Comparison of ENCODE assay signal across 8 mouse cellular contexts in the genomic region with DNA sequence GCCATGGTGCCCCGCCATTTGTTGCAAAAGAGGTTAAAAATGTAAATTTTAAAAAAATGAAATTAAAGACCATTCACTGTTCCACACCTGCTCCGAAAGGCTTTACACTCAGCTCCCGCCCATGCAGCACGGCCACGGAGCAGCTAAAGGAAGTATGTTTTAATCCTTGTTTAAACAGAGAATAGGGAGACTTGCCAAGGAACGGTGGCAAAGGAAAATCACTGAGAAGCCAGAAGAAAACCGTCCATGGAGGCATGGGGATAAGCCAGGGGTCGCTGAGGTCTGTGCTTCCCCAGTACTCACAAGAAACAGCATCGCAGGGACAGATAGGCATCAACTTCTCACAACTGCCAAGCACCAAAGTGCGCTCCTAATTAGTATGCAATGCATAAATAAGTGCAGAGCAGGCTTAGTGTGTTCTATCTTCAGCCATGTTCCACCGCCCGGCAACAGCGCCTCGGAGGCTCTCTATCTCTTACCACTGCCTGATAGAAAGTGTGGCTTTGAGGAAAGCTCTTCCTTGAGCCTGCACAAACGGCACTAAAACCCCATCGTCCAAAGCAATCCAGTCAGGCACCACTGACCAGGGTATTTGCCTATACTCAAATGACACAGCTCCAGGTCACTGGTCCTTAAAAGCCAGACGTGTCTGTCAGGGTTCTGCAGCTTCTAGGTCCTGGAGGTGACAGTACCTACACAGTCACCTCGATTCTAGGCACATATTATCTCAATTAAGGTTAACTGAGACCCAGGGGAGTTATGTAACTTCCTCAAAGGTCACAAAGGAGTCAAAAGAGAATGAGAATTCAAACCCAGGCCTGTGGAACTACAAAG.
DNase-seq lines count a peak whose midpoint lies in the region; ATAC-seq and TF ChIP-seq lines count a peak whose summit lies in the region.

No protein-coding gene starts in this region.

- H3K36me3 ChIP-seq in embryonic facial prominence, embryonic 14.5 days (ENCODE audit: control insufficient read depth, insufficient read depth, low read length): no peaks in the 10 kb centered on the region
- no peaks in the 10 kb centered on the region for H3K36me3 ChIP-seq in intestine, postnatal 0 days (ENCODE audit: control insufficient read depth, insufficient read depth)
- H3K36me3 ChIP-seq in lung, postnatal 0 days (ENCODE audit: insufficient read depth, low read length): no peaks in the 10 kb centered on the region
- no peaks in the 10 kb centered on the region for H3K36me3 ChIP-seq in stomach, postnatal 0 days (ENCODE audit: control insufficient read depth, insufficient read depth, low read length)

- ATAC-seq in Patski: peak; percentile 46
- ATAC-seq in embryonic facial prominence, embryonic 14.5 days (ENCODE audit: low read depth): peak; percentile 70
- peak; percentile 58 for ATAC-seq in intestine, postnatal 0 days
- ATAC-seq in lung, postnatal 0 days: peak; percentile 42
- ATAC-seq in stomach, postnatal 0 days (ENCODE audit: low FRiP score, low TSS enrichment): peak; percentile 78

- POLR2A ChIA-PET in Patski (lab: Charles Lee): interaction anchor here (1.2 to 2.1 kb wide), 2 partner anchors 29 to 41 kb away, joined by 3 to 5 read pairs; no protein-coding TSS in a partner anchor

- WGBS in embryonic facial prominence, embryonic 14.5 days: 32% methylated on average over 18 of the region's 18 CpGs
- 16% methylated on average over 18 of the region's 18 CpGs for WGBS in intestine, postnatal 0 days
- WGBS in lung, postnatal 0 days: 20% methylated on average over 18 of the region's 18 CpGs
- WGBS in stomach, postnatal 0 days: 19% methylated on average over 18 of the region's 18 CpGs

- TF ChIP-seq EP300 in lung, postnatal 0 days (IDR thresholded peaks at IDR 0.05): no peak
- no peak for TF ChIP-seq EP300 in stomach, postnatal 0 days (optimal IDR thresholded peaks at IDR 0.05)

- in situ Hi-C loops in Patski (cut with MboI; ENCODE audit: low pct_unique_long_range_greater_than_20kb): no loop called here

- peak overlapping the region; percentile 74; the same call in 1 of the 2 replicates for H3K27ac ChIP-seq in embryonic facial prominence, embryonic 14.5 days (replicated peaks; ENCODE audit: low read depth, low read length)
- H3K27ac ChIP-seq in intestine, postnatal 0 days (ENCODE audit: low read depth, low read length): 0 out of 2 replicates have a peak overlapping the region, but pooled peaks have one; percentile 47
- H3K27ac ChIP-seq in lung, postnatal 0 days (ENCODE audit: low read length): peak overlapping the region; percentile 71
- peak overlapping the region; percentile 82 for H3K27ac ChIP-seq in stomach, postnatal 0 days (replicated peaks)

- H3K4me3 ChIP-seq in embryonic facial prominence, embryonic 14.5 days (ENCODE audit: low read depth, low read length): peak overlapping the region; percentile 26
- H3K4me3 ChIP-seq in intestine, postnatal 0 days (ENCODE audit: low read depth, low read length): peak overlapping the region; percentile 34
- H3K4me3 ChIP-seq in lung, postnatal 0 days (ENCODE audit: low read depth, low read length): peak overlapping the region; percentile 10
- H3K4me3 ChIP-seq in stomach, postnatal 0 days (ENCODE audit: low read depth, low read length): peak overlapping the region; percentile 33

- no peaks in the 10 kb centered on the region for H3K27me3 ChIP-seq in Patski
- H3K27me3 ChIP-seq in embryonic facial prominence, embryonic 14.5 days (replicated peaks; ENCODE audit: control insufficient read depth, insufficient read depth, low read length): no peaks in the 10 kb centered on the region
- no peaks in the 10 kb centered on the region for H3K27me3 ChIP-seq in intestine, postnatal 0 days (replicated peaks; ENCODE audit: control insufficient read depth, insufficient read depth, low read length)
- H3K27me3 ChIP-seq in lung, postnatal 0 days (replicated peaks; ENCODE audit: insufficient read depth, low read length): no peaks in the 10 kb centered on the region
- no peaks in the 10 kb centered on the region for H3K27me3 ChIP-seq in stomach, postnatal 0 days (ENCODE audit: control insufficient read depth, insufficient read depth, low read length)

- TF ChIP-seq CTCF in Patski (IDR thresholded peaks at IDR 0.05): no peak
- no peak for TF ChIP-seq CTCF in intestine, postnatal 0 days (IDR thresholded peaks at IDR 0.05; ENCODE audit: low read depth)
- TF ChIP-seq CTCF in lung, postnatal 0 days (IDR thresholded peaks at IDR 0.05): no peak
- no peak for TF ChIP-seq CTCF in stomach, postnatal 0 days (IDR thresholded peaks at IDR 0.05; ENCODE audit: low read depth)

- peak overlapping the region; percentile 54 for H3K4me2 ChIP-seq in embryonic facial prominence, embryonic 14.5 days (ENCODE audit: low read depth, low read length)
- peak overlapping the region; percentile 63 for H3K4me2 ChIP-seq in intestine, postnatal 0 days (replicated peaks; ENCODE audit: low read depth)
- peak overlapping the region; percentile 52 for H3K4me2 ChIP-seq in lung, postnatal 0 days (replicated peaks; ENCODE audit: low read depth, low read length)
- peak overlapping the region; percentile 60 for H3K4me2 ChIP-seq in stomach, postnatal 0 days (replicated peaks; ENCODE audit: low read depth)

- H3K4me1 ChIP-seq in embryonic facial prominence, embryonic 14.5 days (ENCODE audit: control insufficient read depth, insufficient read depth, low read length): peaks cover 38% of the 10 kb centered on the region
- H3K4me1 ChIP-seq in intestine, postnatal 0 days (replicated peaks; ENCODE audit: control insufficient read depth, insufficient read depth, low read length): peaks cover 5% of the 10 kb centered on the region; the same call in 1 of the 2 replicates
- peaks cover 40% of the 10 kb centered on the region; the same call in 1 of the 2 replicates for H3K4me1 ChIP-seq in lung, postnatal 0 days (ENCODE audit: insufficient read depth, low read depth, low read length)
- H3K4me1 ChIP-seq in stomach, postnatal 0 days (replicated peaks; ENCODE audit: control insufficient read depth, insufficient read depth): peaks cover 15% of the 10 kb centered on the region

- no peaks in the 10 kb centered on the region for H3K9me3 ChIP-seq in embryonic facial prominence, embryonic 14.5 days (ENCODE audit: control insufficient read depth, low read length)
- H3K9me3 ChIP-seq in intestine, postnatal 0 days (ENCODE audit: control insufficient read depth): no peaks in the 10 kb centered on the region
- no peaks in the 10 kb centered on the region for H3K9me3 ChIP-seq in lung, postnatal 0 days (ENCODE audit: low read length)
- no peaks in the 10 kb centered on the region for H3K9me3 ChIP-seq in stomach, postnatal 0 days (ENCODE audit: control insufficient read depth, low read length)

- DNase-seq in Patski (ENCODE audit: low read depth, low spot score): no peak
- DNase-seq in embryonic facial prominence, embryonic 14.5 days (ENCODE audit: low spot score): peak; percentile 80
- peak; percentile 68 for DNase-seq in lung, postnatal 0 days (ENCODE audit: low spot score)
- peak; percentile 58 for DNase-seq in stomach, postnatal 0 days (ENCODE audit: low spot score)
- DNase-seq in thymus, postnatal 36 days: no peak
- DNase-seq in right cerebral cortex, postnatal 10 days (ENCODE audit: low spot score in 2 of 2): no peak
- no peak for DNase-seq in adrenal gland, postnatal 14 days

- H3K9ac ChIP-seq in embryonic facial prominence, embryonic 14.5 days (ENCODE audit: low read depth, low read length): peak overlapping the region; percentile 47; the same call in 1 of the 2 replicates
- peak overlapping the region; percentile 37 for H3K9ac ChIP-seq in intestine, postnatal 0 days (ENCODE audit: low read depth, low read length)
- no peak overlapping the region for H3K9ac ChIP-seq in lung, postnatal 0 days (replicated peaks; ENCODE audit: low read depth)
- H3K9ac ChIP-seq in stomach, postnatal 0 days (ENCODE audit: low read length): 0 out of 2 replicates have a peak overlapping the region, but pooled peaks have one; percentile 31

- CTCF ChIA-PET in Patski (lab: Charles Lee): interaction anchor here (1.1 to 1.9 kb wide), 4 partner anchors 12 to 27 kb away, joined by 3 to 7 read pairs (median 4); no protein-coding TSS in a partner anchor

Comparison
In these comparisons a context has a peak if more than half of its experiments do, and no peak if none do; other contexts are left out.
1. DNase-seq: peak in embryonic facial prominence, embryonic 14.5 days (single experiment), lung, postnatal 0 days (single experiment) and stomach, postnatal 0 days (single experiment); none in Patski (single experiment), thymus, postnatal 36 days (0 of 2), right cerebral cortex, postnatal 10 days (0 of 2) and adrenal gland, postnatal 14 days (single experiment).
2. Peak in every context shown above with its lines, with median percentiles within 50 percentile points of each other: ATAC-seq, H3K27ac ChIP-seq, H3K4me2 ChIP-seq and H3K4me3 ChIP-seq.